Mouse (Mus musculus): ENCODE results near the gene Vnn3. TPM values are rescaled to one million over a fixed set of nuclear protein-coding genes. Genes with fewer than 3 reads are reported as not detected.

The Vnn3 gene
- polyA plus RNA-seq, 1 experiment from 2014 or later, result 0.28 TPM

GRCm38 (mm10) chr10:23836003-23836964 is 15.0 kb upstream of the Vnn3 start:
- no peak overlapping the region for H3K9ac ChIP-seq
- no peak overlapping the region for H3K27ac ChIP-seq
- no peaks in the 10 kb centered on the region for H3K9me3 ChIP-seq (replicated peaks)
- ATAC-seq (ENCODE audit: low read depth) (no peak), DNase-seq (no peak)
- H3K36me3 ChIP-seq, result no peaks in the 10 kb centered on the region
- H3K4me2 ChIP-seq, result no peak overlapping the region
- 56% methylated on average over 9 of the region's 9 CpGs for WGBS (ENCODE audit: insufficient replicate concordance)
- no peak overlapping the region for H3K4me3 ChIP-seq (replicated peaks)
- 0 out of 2 replicates have a peak, but pooled peaks cover 4% of the 10 kb centered on the region for H3K4me1 ChIP-seq (replicated peaks)
- H3K27me3 ChIP-seq, result no peaks in the 10 kb centered on the region

- no peak overlapping the region for H3K4me2 ChIP-seq
- DNase-seq (no peak), ATAC-seq (ENCODE audit: low read depth) (no peak)
- no peak overlapping the region for H3K4me3 ChIP-seq (replicated peaks)
- H3K27ac ChIP-seq, result no peak overlapping the region
- 0 out of 2 replicates have a peak, but pooled peaks cover 4% of the 10 kb centered on the region for H3K4me1 ChIP-seq (replicated peaks)
- H3K9ac ChIP-seq, result no peak overlapping the region
- no peaks in the 10 kb centered on the region for H3K27me3 ChIP-seq
- H3K36me3 ChIP-seq, result no peaks in the 10 kb centered on the region
- H3K9me3 ChIP-seq (replicated peaks), result no peaks in the 10 kb centered on the region
- 66% methylated on average over 3 of the region's 3 CpGs for WGBS (ENCODE audit: insufficient replicate concordance)
These were observed 14.1 kb upstream of the Vnn3 start for GRCm38 (mm10) chr10:23837115-23837514.

GRCm38 (mm10) chr10:23838910-23839309 is 12.4 kb upstream of the Vnn3 start:
- WGBS (ENCODE audit: insufficient replicate concordance), result 67% methylated on average over 3 of the region's 3 CpGs
- Histone ChIP-seq H3K36me3 (no peaks in the 10 kb centered on the region), H3K4me2 (no peak overlapping the region), H3K9me3 (replicated peaks) (no peaks in the 10 kb centered on the region), H3K4me3 (replicated peaks) (no peak overlapping the region), H3K27me3 (no peaks in the 10 kb centered on the region), H3K27ac (no peak overlapping the region), H3K9ac (no peak overlapping the region), H3K4me1 (replicated peaks) (0 out of 2 replicates have a peak, but pooled peaks cover 4% of the 10 kb centered on the region)
- ATAC-seq (ENCODE audit: low read depth), result 0 out of 2 replicates have a peak, but pooled peaks have one; percentile 41
- no peak for DNase-seq

- Histone ChIP-seq H3K27ac (no peak overlapping the region), H3K9me3 (replicated peaks) (no peaks in the 10 kb centered on the region), H3K27me3 (no peaks in the 10 kb centered on the region), H3K9ac (no peak overlapping the region), H3K4me1 (replicated peaks) (0 out of 2 replicates have a peak, but pooled peaks cover 4% of the 10 kb centered on the region), H3K4me2 (no peak overlapping the region), H3K4me3 (replicated peaks) (no peak overlapping the region), H3K36me3 (no peaks in the 10 kb centered on the region)
- WGBS (ENCODE audit: insufficient replicate concordance), result 49% methylated on average over 9 of the region's 9 CpGs
- ATAC-seq (ENCODE audit: low read depth) (0 out of 2 replicates have a peak, but pooled peaks have one; percentile 36), DNase-seq (no peak)
These were observed 11.9 kb upstream of the Vnn3 start for GRCm38 (mm10) chr10:23839368-23839767.

DNA sequence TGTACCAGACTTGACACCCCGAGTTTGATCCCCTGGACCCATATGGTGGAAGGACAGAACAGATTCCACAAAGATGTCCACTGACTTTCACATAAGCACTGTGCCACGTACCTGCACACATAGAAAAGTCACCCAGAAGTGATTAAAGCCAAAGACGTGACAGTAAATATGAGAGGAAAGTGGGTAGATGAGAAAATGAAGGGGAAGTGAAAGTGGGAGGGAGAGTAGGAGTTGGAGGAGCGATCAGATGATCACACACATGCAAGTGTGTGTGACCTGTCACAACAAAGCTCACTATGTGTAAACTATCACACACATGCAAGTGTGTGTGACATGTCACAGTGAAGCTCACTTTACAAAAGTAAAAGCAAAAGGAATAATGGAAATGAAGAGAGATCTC is 10.8 kb upstream of the Vnn3 start:
- Histone ChIP-seq H3K27me3 (no peaks in the 10 kb centered on the region), H3K36me3 (no peaks in the 10 kb centered on the region), H3K4me1 (replicated peaks) (0 out of 2 replicates have a peak, but pooled peaks cover 4% of the 10 kb centered on the region), H3K27ac (no peak overlapping the region), H3K4me2 (no peak overlapping the region), H3K9ac (no peak overlapping the region), H3K9me3 (replicated peaks) (no peaks in the 10 kb centered on the region), H3K4me3 (replicated peaks) (no peak overlapping the region)
- DNase-seq (no peak), ATAC-seq (ENCODE audit: low read depth) (no peak)
- 40% methylated on average over 4 of the region's 4 CpGs for WGBS (ENCODE audit: insufficient replicate concordance)

DNA sequence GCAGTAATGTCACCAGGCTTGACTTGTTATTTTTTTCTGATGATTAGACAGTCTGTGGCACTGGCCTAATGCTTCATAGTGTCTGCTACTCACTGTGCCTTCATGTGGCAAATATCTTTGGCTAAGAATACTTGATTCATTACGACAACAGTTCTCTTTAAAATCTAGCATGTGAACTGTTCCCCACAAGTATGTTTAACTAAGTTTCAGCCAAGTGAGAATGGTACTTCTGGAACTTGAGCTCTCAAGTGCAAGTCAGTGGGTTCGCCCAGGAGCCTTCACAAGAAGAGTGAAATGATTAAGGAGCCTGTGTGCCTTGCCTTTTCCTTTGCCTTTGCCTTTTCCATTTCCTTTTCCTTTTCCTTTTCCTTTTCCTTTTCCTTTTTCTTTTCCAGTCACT is 834 bp downstream of the Vnn3 start:
- no peak overlapping the region for H3K4me2 ChIP-seq
- no peak overlapping the region for H3K9ac ChIP-seq
- no peaks in the 10 kb centered on the region for H3K9me3 ChIP-seq (replicated peaks)
- H3K27me3 ChIP-seq, result no peaks in the 10 kb centered on the region
- H3K27ac ChIP-seq, result no peak overlapping the region
- DNase-seq (no peak), ATAC-seq (ENCODE audit: low read depth) (no peak)
- 44% methylated on average over 2 of the region's 2 CpGs for WGBS (ENCODE audit: insufficient replicate concordance)
- H3K36me3 ChIP-seq, result no peaks in the 10 kb centered on the region
- H3K4me3 ChIP-seq (replicated peaks), result no peak overlapping the region
- H3K4me1 ChIP-seq (replicated peaks), result no peaks in the 10 kb centered on the region

DNA sequence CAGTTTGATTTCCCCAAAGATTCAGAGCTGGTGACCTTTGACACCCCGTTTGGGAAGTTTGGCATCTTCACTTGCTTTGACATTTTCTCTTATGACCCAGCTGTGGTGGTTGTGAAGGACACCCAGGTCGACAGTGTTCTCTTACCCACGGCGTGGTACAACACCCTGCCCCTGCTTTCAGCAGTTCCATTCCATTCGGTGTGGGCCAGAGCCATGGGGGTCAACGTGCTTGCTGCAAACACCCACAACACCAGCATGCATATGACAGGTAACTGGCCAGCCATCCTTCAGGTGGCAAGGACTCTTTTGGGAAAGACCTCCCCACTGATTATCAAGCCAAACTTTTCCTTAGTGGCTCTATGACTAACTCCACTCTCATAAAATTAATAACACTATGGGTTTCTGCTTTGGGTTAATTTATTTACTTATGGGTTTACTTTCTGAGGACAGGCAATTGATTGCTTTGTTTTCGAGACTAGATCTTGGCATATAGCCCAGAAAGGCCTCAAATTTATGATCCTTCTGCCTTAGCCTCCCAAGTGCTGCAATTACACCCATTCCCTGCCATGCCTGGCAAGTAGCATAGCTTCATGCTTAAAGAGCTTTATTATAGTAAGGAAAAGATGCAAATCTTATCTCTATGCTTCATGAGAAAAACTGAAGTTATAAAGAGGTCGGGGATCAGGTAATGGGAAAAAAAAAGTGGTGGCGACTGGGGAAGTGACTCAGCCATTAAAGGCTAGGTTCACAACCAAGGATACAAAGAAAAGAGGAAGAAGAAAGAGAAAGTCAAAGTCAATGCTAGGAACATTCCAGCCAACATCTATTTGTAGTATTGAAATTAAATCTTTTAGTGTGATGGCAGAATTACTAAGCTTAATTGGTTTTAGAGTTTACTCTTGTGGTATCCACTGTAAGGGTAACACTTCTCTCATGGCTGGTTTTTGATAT is 13.4 kb downstream of the Vnn3 start:
- WGBS (ENCODE audit: insufficient replicate concordance), result 55% methylated on average over 9 of the region's 9 CpGs
- Histone ChIP-seq H3K4me2 (no peak overlapping the region), H3K4me3 (replicated peaks) (no peak overlapping the region), H3K4me1 (replicated peaks) (no peaks in the 10 kb centered on the region), H3K27me3 (no peaks in the 10 kb centered on the region), H3K9ac (no peak overlapping the region), H3K27ac (no peak overlapping the region), H3K9me3 (replicated peaks) (peaks cover 10% of the 10 kb centered on the region; the same call in 1 of the 2 replicates), H3K36me3 (no peaks in the 10 kb centered on the region)
- no peak for DNase-seq
- no peak for ATAC-seq (ENCODE audit: low read depth)

GRCm38 (mm10) chr10:23880695-23881094 is 29.4 kb downstream of the Vnn3 start:
- 69% methylated on average over 6 of the region's 6 CpGs for WGBS (ENCODE audit: insufficient replicate concordance)

DNA sequence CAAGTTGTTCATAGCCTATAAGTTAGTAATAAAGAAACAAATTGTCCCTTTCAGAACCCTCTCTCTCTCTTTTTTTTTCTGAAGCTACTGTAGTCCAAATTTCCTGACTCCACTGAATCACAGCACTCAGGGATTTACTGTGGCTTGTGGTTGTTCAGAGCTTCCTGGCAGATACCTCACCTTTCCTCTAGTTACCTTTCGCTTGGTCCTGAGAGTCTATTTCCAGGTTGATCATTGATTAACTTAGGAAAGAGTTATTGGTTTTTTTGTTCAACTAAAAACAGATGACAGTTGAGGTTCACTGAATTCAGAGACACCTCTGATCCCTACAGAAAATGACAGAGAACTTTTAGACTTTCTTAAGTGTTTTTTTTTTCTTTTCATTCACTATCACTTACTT is 33.6 kb downstream of the Vnn3 start:
- Histone ChIP-seq H3K4me3 (replicated peaks) (no peak overlapping the region), H3K9me3 (replicated peaks) (no peaks in the 10 kb centered on the region), H3K4me2 (no peak overlapping the region), H3K36me3 (no peaks in the 10 kb centered on the region), H3K27ac (no peak overlapping the region), H3K9ac (no peak overlapping the region), H3K4me1 (replicated peaks) (no peaks in the 10 kb centered on the region), H3K27me3 (no peaks in the 10 kb centered on the region)
- 55% methylated on average over 1 of the region's 1 CpGs for WGBS (ENCODE audit: insufficient replicate concordance)
- ATAC-seq (ENCODE audit: low read depth), result no peak
- DNase-seq, result no peak

More at GRCm38 (mm10) chr10:23880695-23881094, 29.4 kb downstream of the Vnn3 start:
- no peaks in the 10 kb centered on the region for H3K36me3 ChIP-seq
- H3K9me3 ChIP-seq (replicated peaks), result no peaks in the 10 kb centered on the region
- no peak for DNase-seq
- H3K27ac ChIP-seq, result no peak overlapping the region
- no peaks in the 10 kb centered on the region for H3K27me3 ChIP-seq
- no peak overlapping the region for H3K9ac ChIP-seq
- no peaks in the 10 kb centered on the region for H3K4me1 ChIP-seq (replicated peaks)
- no peak overlapping the region for H3K4me3 ChIP-seq (replicated peaks)
- no peak overlapping the region for H3K4me2 ChIP-seq
- no peak for ATAC-seq (ENCODE audit: low read depth)

- no peak for DNase-seq
- H3K4me3 ChIP-seq (replicated peaks), result no peak overlapping the region
- no peak for ATAC-seq (ENCODE audit: low read depth)
- no peaks in the 10 kb centered on the region for H3K27me3 ChIP-seq
- no peak overlapping the region for H3K4me2 ChIP-seq
- H3K9ac ChIP-seq, result no peak overlapping the region
- 40% methylated on average over 3 of the region's 3 CpGs for WGBS (ENCODE audit: insufficient replicate concordance)
- H3K36me3 ChIP-seq, result no peaks in the 10 kb centered on the region
- H3K4me1 ChIP-seq (replicated peaks), result no peaks in the 10 kb centered on the region
- H3K27ac ChIP-seq, result no peak overlapping the region
- H3K9me3 ChIP-seq (replicated peaks), result no peaks in the 10 kb centered on the region
These were observed 34.8 kb downstream of the Vnn3 start for GRCm38 (mm10) chr10:23886060-23886459.

GRCm38 (mm10) chr10:23892987-23893386 is 41.7 kb downstream of the Vnn3 start:
- H3K27me3 ChIP-seq, result no peaks in the 10 kb centered on the region
- H3K36me3 ChIP-seq, result no peaks in the 10 kb centered on the region
- WGBS (ENCODE audit: insufficient replicate concordance), result 57% methylated on average over 1 of the region's 1 CpGs
- no peak overlapping the region for H3K27ac ChIP-seq
- H3K9me3 ChIP-seq (replicated peaks), result no peaks in the 10 kb centered on the region
- H3K4me3 ChIP-seq (replicated peaks), result no peak overlapping the region
- DNase-seq, result no peak
- no peak overlapping the region for H3K4me2 ChIP-seq
- no peaks in the 10 kb centered on the region for H3K4me1 ChIP-seq (replicated peaks)
- ATAC-seq (ENCODE audit: low read depth), result no peak
- H3K9ac ChIP-seq, result no peak overlapping the region

Measured in liver, embryonic 13.5 days (tissue).